Mouse (Mus musculus) lung, adult 2 months (tissue): ENCODE data around the gene Adam22.

ENCODE experiments used
- CTCF ChIP-seq: fragments of 200-500 bp; IDR thresholded peaks from 2 replicates; pipeline ENCODE4 v1.5.1; 2011; ENCODE audit warnings: mild to moderate bottlenecking, low read length, control low read depth; ENCODE audit not compliant: insufficient read depth
- POLR2A ChIP-seq: fragments of 200-500 bp; IDR thresholded peaks from 2 replicates; pipeline ENCODE4 v1.6.1; 2011; ENCODE audit warnings: low read depth, mild to moderate bottlenecking, control low read depth, low read length, borderline replicate concordance; ENCODE audit errors: extremely low read depth

DNA sequence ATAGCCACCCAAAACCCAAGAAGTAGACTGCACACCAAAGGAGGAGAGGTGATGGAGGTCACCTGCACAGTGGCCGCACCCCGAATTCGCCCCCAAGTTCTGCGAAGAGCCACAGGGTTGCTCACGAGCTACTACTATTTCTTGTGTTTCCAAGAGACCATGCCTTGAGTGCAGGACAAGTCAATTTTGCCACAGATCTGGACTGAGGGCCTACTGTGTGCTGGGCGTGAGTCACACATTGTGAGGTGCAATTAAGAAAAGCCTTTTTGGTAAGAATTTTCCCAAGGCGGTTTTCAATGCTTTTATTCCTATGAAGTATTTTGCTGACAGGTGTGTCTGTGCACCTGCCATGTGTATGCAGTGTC is 350 bp upstream of the Adam22 start:
- TF ChIP-seq CTCF (no peak), POLR2A (no peak)
